Mouse (Mus musculus) MEL (cell line): Measurements from ENCODE around the gene Dntt. TPM values are rescaled to one million over a fixed set of nuclear protein-coding genes. Genes with fewer than 3 reads are reported as not detected.

Source experiments
- DNase-seq: peaks from one replicate; pipeline ENCODE4 v3.0.0; 2011; ENCODE audit warnings: low read depth, low spot score
- H3K27ac ChIP-seq: 2 replicates; pipeline ENCODE4 v1.5.1; 2012; ENCODE audit warnings: low read depth, mild to moderate bottlenecking, control low read depth, low read length, moderate library complexity; ENCODE audit not compliant: control insufficient read depth
- H3K27me3 ChIP-seq, 2 experiments: fragments of 150-350 bp in 1 of 2; sonication (generic) in 1 of 2; 2 replicates each; pipeline ENCODE4 v1.6.1; 2012; ENCODE audit warnings: low read length in 2 of 2, mild to moderate bottlenecking in 2 of 2, improper control_type of control experiment in 1 of 2, moderate library complexity in 1 of 2; ENCODE audit not compliant: insufficient read depth in 2 of 2, control insufficient read depth in 1 of 2
- H3K36me3 ChIP-seq, 2 experiments: 2 replicates each; pipeline ENCODE4 v1.6.1; 2012 to 2014; ENCODE audit warnings: low read length in 2 of 2, improper control_type of control experiment in 1 of 2, inconsistent platforms in 1 of 2, mild to moderate bottlenecking in 1 of 2; ENCODE audit not compliant: insufficient read depth in 2 of 2, control insufficient read depth in 1 of 2
- H3K4me1 ChIP-seq, 2 experiments: fragments of 150-350 bp in 1 of 2; sonication (generic) in 1 of 2; 2 replicates each; pipeline ENCODE4 v1.6.1; 2012; ENCODE audit warnings: low read length in 2 of 2, improper control_type of control experiment in 1 of 2, mild to moderate bottlenecking in 1 of 2; ENCODE audit not compliant: insufficient read depth in 2 of 2, control insufficient read depth in 1 of 2
- H3K4me3 ChIP-seq, 2 experiments: fragments of 150-350 bp in 1 of 2; sonication (generic) in 1 of 2; 2 replicates each; pipeline ENCODE4 v1.5.1; 2012; ENCODE audit warnings: low read depth in 2 of 2, low read length in 2 of 2, mild to moderate bottlenecking in 2 of 2, moderate library complexity in 2 of 2, control low read depth in 1 of 2, improper control_type of control experiment in 1 of 2; ENCODE audit not compliant: control insufficient read depth in 1 of 2, insufficient read depth in 1 of 2
- H3K79me2 ChIP-seq: 2 replicates; pipeline ENCODE4 v1.6.1; 2012; ENCODE audit warnings: mild to moderate bottlenecking, low read length, moderate library complexity; ENCODE audit not compliant: control insufficient read depth, poor library complexity, insufficient read depth
- H3K9ac ChIP-seq: 2 replicates; pipeline ENCODE4 v1.6.1; 2012; ENCODE audit warnings: low read depth, mild to moderate bottlenecking, control low read depth, low read length, moderate library complexity; ENCODE audit not compliant: control insufficient read depth, poor library complexity, severe bottlenecking
- H3K9me3 ChIP-seq: fragments of 150-350 bp; sonication (generic); replicated peaks from 2 replicates; pipeline ENCODE4 v1.6.1; 2012; ENCODE audit warnings: mild to moderate bottlenecking, low read length, improper control_type of control experiment, moderate library complexity; ENCODE audit not compliant: insufficient read depth
- BHLHE40 ChIP-seq: IDR thresholded peaks from 2 replicates; pipeline ENCODE4 v1.6.1; 2012; ENCODE audit warnings: low read depth, mild to moderate bottlenecking, inconsistent platforms, low read length, improper control_type of control experiment, borderline replicate concordance
- CHD1 ChIP-seq: IDR thresholded peaks from 2 replicates; pipeline ENCODE4 v1.6.1; 2012; ENCODE audit warnings: low read depth, mild to moderate bottlenecking, inconsistent platforms, low read length, improper control_type of control experiment
- CHD2 ChIP-seq: IDR thresholded peaks from 2 replicates; pipeline ENCODE4 v1.6.1; 2011; ENCODE audit warnings: low read length, improper control_type of control experiment
- E2F4 ChIP-seq: IDR thresholded peaks from 2 replicates; pipeline ENCODE4 v1.6.1; 2011; ENCODE audit warnings: low read depth, low read length, improper control_type of control experiment, borderline replicate concordance
- GABPA ChIP-seq: IDR thresholded peaks from 2 replicates; pipeline ENCODE4 v1.6.1; 2012; ENCODE audit warnings: low read depth, mild to moderate bottlenecking, inconsistent platforms, low read length, improper control_type of control experiment, moderate library complexity
- HCFC1 ChIP-seq: IDR thresholded peaks from 2 replicates; pipeline ENCODE4 v1.6.1; 2012; ENCODE audit warnings: low read depth, mild to moderate bottlenecking, inconsistent platforms, low read length, improper control_type of control experiment, moderate library complexity
- JUND ChIP-seq: IDR thresholded peaks from 2 replicates; pipeline ENCODE4 v1.6.1; 2011; ENCODE audit warnings: low read depth, mild to moderate bottlenecking, improper control_type of control experiment, low read length
- KAT2A ChIP-seq: conservative IDR thresholded peaks from 2 replicates; pipeline ENCODE4 v1.6.1; 2012; ENCODE audit warnings: low read depth, low read length, improper control_type of control experiment, inconsistent platforms
- MAX ChIP-seq: IDR thresholded peaks from 2 replicates; pipeline ENCODE4 v1.6.1; 2011; ENCODE audit warnings: low read length, improper control_type of control experiment
- MYC ChIP-seq: IDR thresholded peaks from 2 replicates; pipeline ENCODE4 v1.6.1; 2011; ENCODE audit warnings: low read depth, mild to moderate bottlenecking, low read length, improper control_type of control experiment, moderate library complexity
- NELFE ChIP-seq: IDR thresholded peaks from 2 replicates; pipeline ENCODE4 v1.6.1; 2011; ENCODE audit warnings: low read depth, low read length, improper control_type of control experiment
- POLR2A ChIP-seq, 2 experiments: IDR thresholded peaks; 2 replicates each; pipeline ENCODE4 v1.6.1; 2011 to 2012; ENCODE audit warnings: low read length in 2 of 2, mild to moderate bottlenecking in 2 of 2, control low read depth in 1 of 2, improper control_type of control experiment in 1 of 2, low read depth in 1 of 2, moderate library complexity in 1 of 2; ENCODE audit not compliant: control insufficient read depth in 1 of 2, insufficient read depth in 1 of 2, poor library complexity in 1 of 2
- POLR2AphosphoS2 ChIP-seq: IDR thresholded peaks from 2 replicates; pipeline ENCODE4 v1.6.1; 2011; ENCODE audit warnings: low read length, improper control_type of control experiment
- RAD21 ChIP-seq: IDR thresholded peaks from 2 replicates; pipeline ENCODE4 v1.6.1; 2011; ENCODE audit warnings: mild to moderate bottlenecking, low read depth, low read length, improper control_type of control experiment
- SIN3A ChIP-seq: IDR thresholded peaks from 2 replicates; pipeline ENCODE4 v1.6.1; 2012; ENCODE audit warnings: low read length, improper control_type of control experiment, inconsistent platforms
- TAL1 ChIP-seq: IDR thresholded peaks from 2 replicates; pipeline ENCODE4 v1.6.1; 2012; ENCODE audit warnings: mild to moderate bottlenecking, inconsistent platforms, low read length, moderate library complexity, mixed read lengths
- TBP ChIP-seq: IDR thresholded peaks from 2 replicates; pipeline ENCODE4 v1.8.0; 2011; ENCODE audit warnings: low read depth, low read length, improper control_type of control experiment
- TCF12 ChIP-seq: IDR thresholded peaks from 2 replicates; pipeline ENCODE4 v1.6.1; 2014; ENCODE audit warnings: low read depth, mild to moderate bottlenecking, inconsistent platforms, low read length, improper control_type of control experiment, moderate library complexity
- UBTF ChIP-seq: IDR thresholded peaks from 2 replicates; pipeline ENCODE4 v1.6.1; 2012; ENCODE audit warnings: low read depth, mild to moderate bottlenecking, inconsistent platforms, low read length, improper control_type of control experiment, moderate library complexity, borderline replicate concordance; ENCODE audit not compliant: insufficient read depth
- USF1 ChIP-seq: IDR thresholded peaks from 2 replicates; pipeline ENCODE4 v1.6.1; 2014; ENCODE audit warnings: low read depth, mild to moderate bottlenecking, inconsistent platforms, low read length, improper control_type of control experiment, moderate library complexity
- USF2 ChIP-seq, 2 experiments: IDR thresholded peaks; 2 replicates each; pipeline ENCODE4 v1.6.1; 2011 to 2012; ENCODE audit warnings: improper control_type of control experiment in 2 of 2, low read length in 2 of 2, borderline replicate concordance in 1 of 2, inconsistent platforms in 1 of 2, low read depth in 1 of 2, mild to moderate bottlenecking in 1 of 2; ENCODE audit not compliant: insufficient read depth in 1 of 2
- ZC3H11A ChIP-seq: IDR thresholded peaks from 2 replicates; pipeline ENCODE4 v1.6.1; 2012; ENCODE audit warnings: low read depth, mild to moderate bottlenecking, inconsistent platforms, low read length, improper control_type of control experiment
- ZKSCAN1 ChIP-seq: IDR thresholded peaks from 2 replicates; pipeline ENCODE4 v1.6.1; 2012; ENCODE audit warnings: low read depth, mild to moderate bottlenecking, inconsistent platforms, low read length, improper control_type of control experiment, moderate library complexity
- ZMIZ1 ChIP-seq: IDR thresholded peaks from 2 replicates; pipeline ENCODE4 v1.6.1; 2012; ENCODE audit warnings: low read depth, mild to moderate bottlenecking, inconsistent platforms, low read length, improper control_type of control experiment, moderate library complexity
- ZNF384 ChIP-seq: IDR thresholded peaks from 2 replicates; pipeline ENCODE4 v1.6.1; 2012; ENCODE audit warnings: low read depth, mild to moderate bottlenecking, inconsistent platforms, low read length, improper control_type of control experiment
- polyA plus RNA-seq, 2 experiments: library from polyadenylated mRNA; stranded (reverse) in 1 of 2; unstranded in 1 of 2; fragments of >175 nt in 1 of 2; fragments of >200 nt in 1 of 2; gene quantifications; 2 replicates each; pipeline versions ENCODE4 v1.2.1 to v1.2.4; 2012; ENCODE audit warnings: low replicate concordance in 2 of 2, low read depth in 1 of 2; ENCODE audit not compliant: insufficient read length in 2 of 2, insufficient read depth in 1 of 2, missing spikeins in 1 of 2
- total RNA-seq: library from RNA; depleted of rRNA; stranded (reverse); fragments of 300-350 nt; gene quantifications from 2 replicates; pipeline ENCODE4 v1.2.3, GENCODE M21; 2012

Gene Dntt
- total and polyA plus RNA-seq, 3 experiments: not detected

DNA sequence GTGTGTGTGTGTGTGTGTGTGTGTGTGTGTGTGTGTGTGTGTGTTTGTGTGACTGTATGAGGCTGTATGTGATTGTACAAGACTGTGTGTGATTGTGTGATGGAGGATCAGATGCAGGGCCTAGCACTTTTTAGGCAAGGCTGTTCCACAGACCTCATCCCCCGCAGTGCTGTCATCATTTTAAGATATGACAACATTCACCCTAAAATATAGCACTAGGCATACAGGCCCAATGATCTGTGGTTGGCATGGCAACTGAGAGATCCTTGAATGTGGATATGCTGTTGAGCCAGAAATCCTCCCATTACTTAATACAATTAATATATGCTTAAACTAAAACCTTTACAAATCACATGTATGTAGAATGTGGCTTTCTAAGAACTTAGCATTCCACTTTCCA lies 44.5 kb upstream of the Dntt start:
- no peak overlapping the region for H3K27ac ChIP-seq
- DNase-seq: no peak
- H3K79me2 ChIP-seq: no peaks in the 10 kb centered on the region
- no peaks in the 10 kb centered on the region for H3K36me3 ChIP-seq
- no peak overlapping the region for H3K9ac ChIP-seq
- H3K27me3 ChIP-seq: peaks cover 0 to 6% of the 10 kb centered on the region in 2 experiments; a peak in 3 of 4 replicates
- H3K4me3 ChIP-seq: no peak overlapping the region
- H3K4me1 ChIP-seq: no peaks in the 10 kb centered on the region
- TF ChIP-seq RAD21 (no peak), CHD1 (no peak), MAX (no peak), TAL1 (no peak), SIN3A (no peak), HCFC1 (no peak), MYC (no peak), GABPA (no peak), ZC3H11A (no peak), USF2 (IDR thresholded peaks at IDR 0.05; ENCODE audit: borderline replicate concordance in 1 of 2, insufficient read depth in 1 of 2, low read depth in 1 of 2, low read length in 2 of 2) (no peak)
- H3K9me3 ChIP-seq: no peaks in the 10 kb centered on the region

DNA sequence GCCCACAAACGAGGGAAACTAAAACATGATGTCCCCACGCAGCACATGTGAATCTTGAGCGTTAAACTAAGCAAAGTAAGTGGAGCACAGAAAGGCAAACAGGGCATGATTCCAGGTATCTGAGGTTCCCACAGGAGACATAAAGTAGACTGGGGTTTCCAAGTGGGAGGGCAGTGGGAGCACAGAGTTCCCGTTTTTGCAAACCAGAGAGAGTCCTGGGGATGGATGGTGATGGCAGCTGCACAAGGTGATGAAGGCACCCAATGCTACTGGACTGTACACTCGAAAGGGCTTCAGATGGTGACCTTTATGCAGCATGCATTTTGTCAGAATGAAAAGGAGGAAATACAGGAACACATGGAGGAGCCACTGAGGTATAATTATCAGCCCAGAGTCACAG lies 40.2 kb upstream of the Dntt start:
- Histone ChIP-seq H3K4me3 (no peak overlapping the region), H3K9me3 (no peaks in the 10 kb centered on the region), H3K27me3 (peaks cover 0 to 7% of the 10 kb centered on the region in 2 experiments; a peak in 2 of 4 replicates), H3K36me3 (no peaks in the 10 kb centered on the region), H3K4me1 (no peaks in the 10 kb centered on the region), H3K9ac (no peak overlapping the region), H3K27ac (no peak overlapping the region), H3K79me2 (no peaks in the 10 kb centered on the region)
- TF ChIP-seq POLR2AphosphoS2: no peak
- TF ChIP-seq GABPA: no peak
- TF ChIP-seq KAT2A: no peak
- TF ChIP-seq TBP: no peak
- TF ChIP-seq MYC: no peak
- no peak for TF ChIP-seq UBTF
- TF ChIP-seq TCF12: no peak
- TF ChIP-seq BHLHE40: no peak
- TF ChIP-seq TAL1: no peak
- TF ChIP-seq ZKSCAN1: no peak
- no peak for TF ChIP-seq ZNF384
- no peak for TF ChIP-seq ZMIZ1
- TF ChIP-seq E2F4: no peak
- TF ChIP-seq NELFE: no peak
- TF ChIP-seq POLR2A (IDR thresholded peaks at IDR 0.05; ENCODE audit: control insufficient read depth in 1 of 2, insufficient read depth in 1 of 2, low read depth in 1 of 2, low read length in 2 of 2, poor library complexity in 1 of 2): no peak
- no peak for TF ChIP-seq JUND
- no peak for TF ChIP-seq USF1
- TF ChIP-seq MAX: no peak
- TF ChIP-seq CHD2: no peak
- DNase-seq: no peak
